ENCODE assay signal across 25 mouse cellular contexts in the genomic region with DNA sequence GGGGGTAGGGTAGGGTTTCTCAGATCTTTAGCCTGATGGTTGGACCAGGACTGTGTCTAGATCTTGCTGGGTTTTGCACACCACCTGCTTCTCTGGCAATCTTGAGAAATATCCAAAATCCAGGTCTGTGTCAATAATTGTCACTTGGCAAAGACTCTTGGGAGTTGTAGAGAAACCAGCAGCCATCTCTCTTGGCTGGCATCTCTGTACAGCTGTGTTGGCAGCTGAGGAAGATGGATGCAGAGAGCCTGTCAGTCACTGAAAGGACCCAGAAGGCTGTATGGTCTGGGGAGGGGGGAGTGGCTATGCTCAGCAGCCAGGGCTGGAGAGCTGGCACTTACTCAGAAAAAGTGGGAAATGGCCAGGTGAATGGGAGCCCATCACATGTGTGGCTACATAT. TPM values are rescaled to one million over a fixed set of nuclear protein-coding genes. Genes with fewer than 3 reads are reported as not detected.
A peak's percentile ranks its signal among the peaks of the same experiment; 100 is the strongest.
DNase-seq lines count a peak whose midpoint lies in the region; ATAC-seq and TF ChIP-seq lines count a peak whose summit lies in the region.
"Had no signal": no experiment of that assay in that cellular context is flagged by ENCODE, and none has a peak within 500 bp of the region (broad histone marks: within the 10 kb centered on the region; RNA-seq: fewer than 3 reads in every experiment).

No protein-coding gene starts in this region.

- no peak for TF ChIP-seq CTCF in hindbrain, postnatal 0 days (IDR thresholded peaks at IDR 0.05; ENCODE audit: low read depth)
- no peak for TF ChIP-seq CTCF in brain, embryonic 14.5 days (IDR thresholded peaks at IDR 0.05; ENCODE audit: borderline replicate concordance, extremely low read depth, insufficient read depth, insufficient read length)

- no peaks in the 10 kb centered on the region for H3K9me3 ChIP-seq in hindbrain, postnatal 0 days (ENCODE audit: low read length)
- no peaks in the 10 kb centered on the region for H3K9me3 ChIP-seq in hindbrain, embryonic 14.5 days (ENCODE audit: control insufficient read depth, low read length)
- no peaks in the 10 kb centered on the region for H3K9me3 ChIP-seq in forebrain, embryonic 16.5 days (ENCODE audit: control insufficient read depth, low read length)
- H3K9me3 ChIP-seq: G1E; heart, embryonic 15.5 days; hindbrain, embryonic 13.5 days; liver, embryonic 15.5 days; lung, embryonic 15.5 days; neural tube, embryonic 12.5 days had no signal

- H3K4me2 ChIP-seq in hindbrain, postnatal 0 days (ENCODE audit: low read depth, low read length), result no peak overlapping the region
- H3K4me2 ChIP-seq in hindbrain, embryonic 14.5 days (replicated peaks), result no peak overlapping the region
- H3K4me2 ChIP-seq in forebrain, embryonic 16.5 days (ENCODE audit: low read length), result no peak overlapping the region
- H3K4me2 ChIP-seq: heart, embryonic 15.5 days; hindbrain, embryonic 13.5 days; liver, embryonic 15.5 days; lung, embryonic 15.5 days; neural tube, embryonic 12.5 days had no signal

- ATAC-seq in hindbrain, postnatal 0 days, result peak; percentile 16; the same call in 1 of the 2 replicates
- ATAC-seq in hindbrain, embryonic 14.5 days (ENCODE audit: low FRiP score), result no peak
- ATAC-seq in forebrain, embryonic 16.5 days, result peak; percentile 79

- H3K4me3 ChIP-seq in hindbrain, postnatal 0 days (ENCODE audit: low read length), result no peak overlapping the region
- no peak overlapping the region for H3K4me3 ChIP-seq in hindbrain, embryonic 14.5 days (replicated peaks; ENCODE audit: low read length)
- no peak overlapping the region for H3K4me3 ChIP-seq in forebrain, embryonic 16.5 days (replicated peaks; ENCODE audit: low read length)
- H3K4me3 ChIP-seq: gastrocnemius, adult 2 months; heart, embryonic 15.5 days; hindbrain, embryonic 13.5 days; liver, embryonic 15.5 days; lung, embryonic 15.5 days; neural tube, embryonic 12.5 days had no signal

- H3K4me1 ChIP-seq in hindbrain, postnatal 0 days (ENCODE audit: insufficient read depth, low read length), result peaks cover 8% of the 10 kb centered on the region; the same call in 1 of the 2 replicates
- peaks cover 4% of the 10 kb centered on the region; the same call in 1 of the 2 replicates for H3K4me1 ChIP-seq in hindbrain, embryonic 14.5 days (replicated peaks; ENCODE audit: control insufficient read depth, insufficient read depth, low read length)
- H3K4me1 ChIP-seq in forebrain, embryonic 16.5 days (replicated peaks; ENCODE audit: control insufficient read depth, insufficient read depth, low read length), result peaks cover 19% of the 10 kb centered on the region
- H3K4me1 ChIP-seq: liver, embryonic 15.5 days; lung, embryonic 15.5 days had no signal

- TF ChIP-seq POLR2A in brain, embryonic 14.5 days (IDR thresholded peaks at IDR 0.05; ENCODE audit: borderline replicate concordance, extremely low read depth, insufficient read depth, insufficient read length, poor library complexity, severe bottlenecking), result no peak

- H3K27ac ChIP-seq in hindbrain, postnatal 0 days, result no peak overlapping the region
- H3K27ac ChIP-seq in hindbrain, embryonic 14.5 days, result no peak overlapping the region
- no peak overlapping the region for H3K27ac ChIP-seq in forebrain, embryonic 16.5 days (ENCODE audit: low read length)
- H3K27ac ChIP-seq: gastrocnemius, adult 2 months; heart, embryonic 15.5 days; kidney, postnatal 0 days; liver, embryonic 15.5 days; lung, embryonic 15.5 days; neural tube, embryonic 12.5 days had no signal

- H3K36me3 ChIP-seq in hindbrain, postnatal 0 days (ENCODE audit: insufficient read depth, low read length), result no peaks in the 10 kb centered on the region
- H3K36me3 ChIP-seq in hindbrain, embryonic 14.5 days (replicated peaks; ENCODE audit: control insufficient read depth, insufficient read depth), result no peaks in the 10 kb centered on the region
- H3K36me3 ChIP-seq in forebrain, embryonic 16.5 days (ENCODE audit: control insufficient read depth, insufficient read depth), result no peaks in the 10 kb centered on the region
- H3K36me3 ChIP-seq: G1E; heart, embryonic 15.5 days; hindbrain, embryonic 13.5 days; liver, embryonic 15.5 days; lung, embryonic 15.5 days; neural tube, embryonic 12.5 days had no signal

- no peak overlapping the region for H3K9ac ChIP-seq in hindbrain, postnatal 0 days (replicated peaks; ENCODE audit: low read length)
- no peak overlapping the region for H3K9ac ChIP-seq in hindbrain, embryonic 14.5 days
- no peak overlapping the region for H3K9ac ChIP-seq in forebrain, embryonic 16.5 days (replicated peaks; ENCODE audit: low read depth, low read length)
- H3K9ac ChIP-seq: heart, embryonic 15.5 days; hindbrain, embryonic 13.5 days; liver, embryonic 15.5 days; lung, embryonic 15.5 days; neural tube, embryonic 12.5 days had no signal

- DNase-seq in hindbrain, postnatal 0 days (ENCODE audit: low spot score), result no peak
- DNase-seq in hindbrain, embryonic 14.5 days (ENCODE audit: low spot score), result no peak
- peak; percentile 68 for DNase-seq in brain, embryonic 14.5 days (ENCODE audit: low read depth)
- no peak for DNase-seq in lung, postnatal 25 days (ENCODE audit: low spot score)
- no peak for DNase-seq in urinary bladder, postnatal 10 days (ENCODE audit: low spot score)
- DNase-seq in neural tube, embryonic 10.5 days (ENCODE audit: extremely low spot score, low spot score), result no peak
- DNase-seq: B cell, adult 2 months; cerebellum, adult 2 months; cerebellum, postnatal 25 days; gastrocnemius, adult 2 months; heart, postnatal 36 days; kidney, adult 2 months; lung, postnatal 4 days; midbrain, embryonic 14.5 days; retina, postnatal 1 day; right cerebral cortex, postnatal 25 days had no signal

- no peaks in the 10 kb centered on the region for H3K27me3 ChIP-seq in hindbrain, postnatal 0 days (ENCODE audit: insufficient read depth, low read length)
- H3K27me3 ChIP-seq in hindbrain, embryonic 14.5 days (ENCODE audit: control insufficient read depth, insufficient read depth, low read length), result no peaks in the 10 kb centered on the region
- no peaks in the 10 kb centered on the region for H3K27me3 ChIP-seq in forebrain, embryonic 16.5 days (replicated peaks; ENCODE audit: control insufficient read depth, insufficient read depth, low read length)
- H3K27me3 ChIP-seq: lung, embryonic 15.5 days; neural tube, embryonic 12.5 days had no signal

RNA-seq across cellular contexts. Expression of gene Fbln2, which starts 7.8 kb away (rescaled TPM):
- 50.6 and 50.9 TPM in 2 replicates for total RNA-seq in hindbrain, postnatal 0 days (2014; rRNA removed)
- 18.5 and 21.2 TPM in 2 replicates for polyA plus RNA-seq in hindbrain, postnatal 0 days (2015; fragmentation: Nextera tagmentation; extraction: Ambion mirVana)
- 26.2 and 27.2 TPM in 2 replicates for polyA plus RNA-seq in hindbrain, embryonic 14.5 days (2014; fragmentation: Nextera tagmentation; extraction: Ambion mirVana)
- polyA plus RNA-seq in brain, embryonic 14.5 days (2012; rRNA removed), result 24.7 and 40.5 TPM in 2 replicates
- polyA plus RNA-seq in forebrain, embryonic 16.5 days (2015; fragmentation: Nextera tagmentation; extraction: Ambion mirVana), result 17.6 and 20.3 TPM in 2 replicates
- total RNA-seq: megakaryocyte-erythroid progenitor cell, adult 5-6 weeks had no signal
- polyA plus RNA-seq: G1E had no signal
